ENCODE assay signal across 11 mouse cellular contexts in the genomic region with DNA sequence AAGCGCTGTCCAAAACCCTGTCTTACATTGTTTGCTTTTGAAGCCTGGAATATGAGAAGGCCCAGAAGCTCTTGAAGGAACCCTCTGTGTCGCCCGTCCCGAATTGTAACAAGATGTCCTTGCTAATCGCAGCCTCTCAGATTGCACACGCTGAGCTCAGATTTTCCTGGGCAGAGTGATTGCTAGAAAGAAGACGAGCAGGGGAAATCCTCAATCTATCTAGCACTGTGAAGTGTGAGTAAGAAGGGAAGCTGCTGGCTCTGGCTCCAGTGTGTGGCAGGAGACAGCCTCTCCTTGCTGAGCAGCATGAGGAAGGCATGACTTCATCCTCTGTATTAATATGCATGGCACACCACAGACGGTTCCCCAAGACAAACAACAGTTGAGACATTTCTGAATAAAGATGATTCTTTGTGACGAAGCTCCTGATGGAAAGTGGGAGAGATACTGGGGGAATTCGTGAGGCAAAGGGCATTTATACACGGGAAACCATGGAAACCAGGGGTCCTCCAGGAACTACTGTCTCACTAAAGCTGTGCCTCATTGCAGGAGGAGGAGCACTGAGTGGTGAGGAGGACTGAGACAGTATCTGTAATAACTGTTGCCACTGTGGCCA. TPM values are rescaled to one million over a fixed set of nuclear protein-coding genes. Genes with fewer than 3 reads are reported as not detected.
DNase-seq lines count a peak whose midpoint lies in the region; ATAC-seq lines count a peak whose summit lies in the region.
"Had no signal": no experiment of that assay in that cellular context is flagged by ENCODE, and none has a peak within 500 bp of the region (broad histone marks: within the 10 kb centered on the region; RNA-seq: fewer than 3 reads in every experiment).

No protein-coding gene starts in this region.

- H3K27me3 ChIP-seq in neural tube, embryonic 13.5 days, result no peaks in the 10 kb centered on the region
- no peaks in the 10 kb centered on the region for H3K27me3 ChIP-seq in neural tube, embryonic 15.5 days (replicated peaks)
- no peaks in the 10 kb centered on the region for H3K27me3 ChIP-seq in hindbrain, embryonic 12.5 days

- H3K4me2 ChIP-seq in neural tube, embryonic 13.5 days, result no peak overlapping the region
- H3K4me2 ChIP-seq in neural tube, embryonic 15.5 days, result no peak overlapping the region
- no peak overlapping the region for H3K4me2 ChIP-seq in hindbrain, embryonic 12.5 days (replicated peaks)

- no peak overlapping the region for H3K27ac ChIP-seq in neural tube, embryonic 13.5 days (replicated peaks)
- no peak overlapping the region for H3K27ac ChIP-seq in neural tube, embryonic 15.5 days (replicated peaks)
- H3K27ac ChIP-seq in hindbrain, embryonic 12.5 days, result peak overlapping the region; percentile 58; the same call in 1 of the 2 replicates
- H3K27ac ChIP-seq: macrophage had no signal

- no peak overlapping the region for H3K4me3 ChIP-seq in neural tube, embryonic 13.5 days
- H3K4me3 ChIP-seq in neural tube, embryonic 15.5 days (replicated peaks), result no peak overlapping the region
- no peak overlapping the region for H3K4me3 ChIP-seq in hindbrain, embryonic 12.5 days

- H3K36me3 ChIP-seq in neural tube, embryonic 13.5 days, result no peaks in the 10 kb centered on the region
- H3K36me3 ChIP-seq in neural tube, embryonic 15.5 days, result no peaks in the 10 kb centered on the region
- H3K36me3 ChIP-seq in hindbrain, embryonic 12.5 days, result no peaks in the 10 kb centered on the region

- WGBS in neural tube, embryonic 13.5 days, result 67% methylated on average over 11 of the region's 11 CpGs
- WGBS in neural tube, embryonic 15.5 days, result 62% methylated on average over 11 of the region's 11 CpGs
- 56% methylated on average over 11 of the region's 11 CpGs for WGBS in hindbrain, embryonic 12.5 days

- DNase-seq in left cerebral cortex, postnatal 14 days (ENCODE audit: low spot score in 2 of 2), result peak; percentile 37 to 69
- DNase-seq in right cerebral cortex, postnatal 4 days, result peak; percentile 22
- no peak for DNase-seq in gastrocnemius, postnatal 14 days
- DNase-seq in adipocyte (ENCODE audit: low spot score), result no peak
- DNase-seq in kidney, postnatal 14 days, result no peak
- DNase-seq: thymus, adult 2 months had no signal

- no peak overlapping the region for H3K9ac ChIP-seq in neural tube, embryonic 13.5 days
- no peak overlapping the region for H3K9ac ChIP-seq in neural tube, embryonic 15.5 days (replicated peaks)
- H3K9ac ChIP-seq in hindbrain, embryonic 12.5 days, result no peak overlapping the region

- peak; percentile 50; the same call in 1 of the 2 replicates for ATAC-seq in neural tube, embryonic 13.5 days (ENCODE audit: low read depth)
- ATAC-seq in neural tube, embryonic 15.5 days (ENCODE audit: low FRiP score), result no peak
- peak; percentile 65; the same call in 1 of the 2 replicates for ATAC-seq in hindbrain, embryonic 12.5 days (ENCODE audit: low FRiP score)
- ATAC-seq: CD4-positive, CD25-positive, alpha-beta regulatory T cell, adult 4 months had no signal

- peaks cover 8% of the 10 kb centered on the region; the same call in 1 of the 2 replicates for H3K4me1 ChIP-seq in neural tube, embryonic 13.5 days (replicated peaks)
- 0 out of 2 replicates have a peak, but pooled peaks cover 11% of the 10 kb centered on the region for H3K4me1 ChIP-seq in neural tube, embryonic 15.5 days
- H3K4me1 ChIP-seq in hindbrain, embryonic 12.5 days, result peaks cover 10% of the 10 kb centered on the region; the same call in 1 of the 2 replicates

- no peaks in the 10 kb centered on the region for H3K9me3 ChIP-seq in neural tube, embryonic 13.5 days
- no peaks in the 10 kb centered on the region for H3K9me3 ChIP-seq in neural tube, embryonic 15.5 days (replicated peaks)
- no peaks in the 10 kb centered on the region for H3K9me3 ChIP-seq in hindbrain, embryonic 12.5 days (replicated peaks)

- intact Hi-C loops in left cerebral cortex, postnatal 14 days (cut with DNase I), result no loop called here
- intact Hi-C loops in gastrocnemius, postnatal 14 days (cut with DNase I; ENCODE audit: low total_unique reads), result no loop called here

RNA-seq across cellular contexts. Expression of gene Tnn, which starts 4.0 kb away (rescaled TPM):
- 0.04 and 0.11 TPM in 2 replicates for polyA plus RNA-seq in neural tube, embryonic 13.5 days (2015; fragmentation: Nextera tagmentation; extraction: Ambion mirVana)
- polyA plus RNA-seq in neural tube, embryonic 15.5 days (2015; fragmentation: Nextera tagmentation; extraction: Ambion mirVana), result 0.20 and 0.91 TPM in 2 replicates
- 0.22 and 0.23 TPM in 2 replicates for polyA plus RNA-seq in hindbrain, embryonic 12.5 days (2016; fragmentation: Nextera tagmentation; extraction: Ambion mirVana)
- under 1 TPM; 0.32 to 0.33 TPM for total RNA-seq in left cerebral cortex, postnatal 14 days (2021)
- total RNA-seq in gastrocnemius, postnatal 14 days (2021), result under 1 TPM in 1 of 2 experiments, not detected in 1; 0.04 TPM
- polyA plus RNA-seq: macrophage had no signal

RNA-seq across cellular contexts. Expression of gene Mrps14, which starts 45.6 kb away (rescaled TPM):
- polyA plus RNA-seq in neural tube, embryonic 13.5 days (2015; fragmentation: Nextera tagmentation; extraction: Ambion mirVana), result 162 and 176 TPM in 2 replicates
- polyA plus RNA-seq in neural tube, embryonic 15.5 days (2015; fragmentation: Nextera tagmentation; extraction: Ambion mirVana), result 130 and 154 TPM in 2 replicates
- 182 and 187 TPM in 2 replicates for polyA plus RNA-seq in hindbrain, embryonic 12.5 days (2016; fragmentation: Nextera tagmentation; extraction: Ambion mirVana)
- 10 to 100 TPM; 57.8 to 58.5 TPM for total RNA-seq in left cerebral cortex, postnatal 14 days (2021)
- 10 to 100 TPM; 76.2 to 80.1 TPM for total RNA-seq in gastrocnemius, postnatal 14 days (2021)

Comparison
In these comparisons a context has a peak if more than half of its experiments do, and no peak if none do; other contexts are left out.
1. DNase-seq: peak in left cerebral cortex, postnatal 14 days (2 of 2) and right cerebral cortex, postnatal 4 days (single experiment); none in gastrocnemius, postnatal 14 days (single experiment), adipocyte (single experiment) and kidney, postnatal 14 days (single experiment).